Mouse (Mus musculus): Measurements from ENCODE around the gene 1700030K09Rik. TPM values are rescaled to one million over a fixed set of nuclear protein-coding genes. Genes with fewer than 3 reads are reported as not detected.

The 1700030K09Rik gene
- polyA plus RNA-seq, 1 experiment from 2014 or later, result 16.4 TPM

GRCm38 (mm10) chr8:72485456-72486199, 41.9 kb downstream of the 1700030K09Rik start:
- no peak for ATAC-seq

GRCm38 (mm10) chr8:72487014-72487413, 43.3 kb downstream of the 1700030K09Rik start:
- peaks cover 12% of the 10 kb centered on the region for H3K4me1 ChIP-seq (ENCODE audit: control insufficient read depth, insufficient read depth, low read depth, low read length)
- ATAC-seq, result no peak
- no peak overlapping the region for H3K4me2 ChIP-seq (ENCODE audit: low read length)
- H3K27me3 ChIP-seq (replicated peaks; ENCODE audit: control insufficient read depth, insufficient read depth, low read length), result no peaks in the 10 kb centered on the region
- H3K36me3 ChIP-seq (ENCODE audit: control insufficient read depth, insufficient read depth, low read length), result peaks cover 17% of the 10 kb centered on the region
- no peaks in the 10 kb centered on the region for H3K9me3 ChIP-seq (ENCODE audit: control insufficient read depth, low read length)
- no peak overlapping the region for H3K4me3 ChIP-seq (ENCODE audit: low read length)
- H3K27ac ChIP-seq (ENCODE audit: low read depth, low read length), result no peak overlapping the region
- no peak overlapping the region for H3K9ac ChIP-seq (ENCODE audit: low read depth, low read length)

More at GRCm38 (mm10) chr8:72485456-72486199, 41.9 kb downstream of the 1700030K09Rik start:
- H3K4me2 ChIP-seq (ENCODE audit: low read length), result no peak overlapping the region
- H3K27me3 ChIP-seq (replicated peaks; ENCODE audit: control insufficient read depth, insufficient read depth, low read length), result no peaks in the 10 kb centered on the region
- 90% methylated on average over 6 of the region's 6 CpGs for WGBS
- no peaks in the 10 kb centered on the region for H3K9me3 ChIP-seq (ENCODE audit: control insufficient read depth, low read length)
- H3K9ac ChIP-seq (ENCODE audit: low read depth, low read length), result no peak overlapping the region
- no peak overlapping the region for H3K4me3 ChIP-seq (ENCODE audit: low read length)
- no peak overlapping the region for H3K27ac ChIP-seq (ENCODE audit: low read depth, low read length)
- peaks cover 17% of the 10 kb centered on the region for H3K36me3 ChIP-seq (ENCODE audit: control insufficient read depth, insufficient read depth, low read length)
- peaks cover under 1% of the 10 kb centered on the region; the same call in 1 of the 2 replicates for H3K4me1 ChIP-seq (ENCODE audit: control insufficient read depth, insufficient read depth, low read depth, low read length)

- Histone ChIP-seq H3K9ac (ENCODE audit: low read depth, low read length) (no peak overlapping the region), H3K4me3 (ENCODE audit: low read length) (no peak overlapping the region), H3K9me3 (ENCODE audit: control insufficient read depth, low read length) (no peaks in the 10 kb centered on the region), H3K27me3 (replicated peaks; ENCODE audit: control insufficient read depth, insufficient read depth, low read length) (no peaks in the 10 kb centered on the region), H3K4me1 (ENCODE audit: control insufficient read depth, insufficient read depth, low read depth, low read length) (peaks cover 24% of the 10 kb centered on the region), H3K27ac (ENCODE audit: low read depth, low read length) (no peak overlapping the region), H3K36me3 (ENCODE audit: control insufficient read depth, insufficient read depth, low read length) (peaks cover 13% of the 10 kb centered on the region), H3K4me2 (ENCODE audit: low read length) (peak overlapping the region; percentile 91; the same call in 1 of the 2 replicates)
- 82% methylated on average over 2 of the region's 2 CpGs for WGBS
- no peak for ATAC-seq
Measured at GRCm38 (mm10) chr8:72491017-72491416, 47.3 kb downstream of the 1700030K09Rik start.

GRCm38 (mm10) chr8:72491680-72492621, 48.3 kb downstream of the 1700030K09Rik start, which contains the start of gene Slc35e1:
Gene Slc35e1, minus strand, starts transcription at chr8:72492614.
- peak; percentile 74 for ATAC-seq
- Histone ChIP-seq H3K36me3 (ENCODE audit: control insufficient read depth, insufficient read depth, low read length) (peaks cover 21% of the 10 kb centered on the region), H3K4me1 (ENCODE audit: control insufficient read depth, insufficient read depth, low read depth, low read length) (peaks cover 24% of the 10 kb centered on the region), H3K9me3 (ENCODE audit: control insufficient read depth, low read length) (no peaks in the 10 kb centered on the region), H3K9ac (ENCODE audit: low read depth, low read length) (peak within 1 kb of the TSS; percentile 68), H3K4me2 (ENCODE audit: low read length) (peak within 1 kb of the TSS; percentile 91), H3K27me3 (replicated peaks; ENCODE audit: control insufficient read depth, insufficient read depth, low read length) (no peaks in the 10 kb centered on the region), H3K4me3 (ENCODE audit: low read length) (peak within 1 kb of the TSS; percentile 84), H3K27ac (ENCODE audit: low read depth, low read length) (peak within 1 kb of the TSS; percentile 85)
- WGBS, result 1% methylated on average over 64 of the region's 98 CpGs

GRCm38 (mm10) chr8:72492622-72493081, 49.0 kb downstream of the 1700030K09Rik start:
- peak overlapping the region; percentile 68 for H3K9ac ChIP-seq (ENCODE audit: low read depth, low read length)
- WGBS, result under 1% methylated on average over 39 of the region's 56 CpGs
- H3K27me3 ChIP-seq (replicated peaks; ENCODE audit: control insufficient read depth, insufficient read depth, low read length), result no peaks in the 10 kb centered on the region
- H3K4me2 ChIP-seq (ENCODE audit: low read length), result peak overlapping the region; percentile 91
- peaks cover 24% of the 10 kb centered on the region for H3K4me1 ChIP-seq (ENCODE audit: control insufficient read depth, insufficient read depth, low read depth, low read length)
- H3K4me3 ChIP-seq (ENCODE audit: low read length), result peak overlapping the region; percentile 84
- peak; percentile 98 for ATAC-seq
- H3K27ac ChIP-seq (ENCODE audit: low read depth, low read length), result peak overlapping the region; percentile 85
- no peaks in the 10 kb centered on the region for H3K9me3 ChIP-seq (ENCODE audit: control insufficient read depth, low read length)
- peaks cover 19% of the 10 kb centered on the region for H3K36me3 ChIP-seq (ENCODE audit: control insufficient read depth, insufficient read depth, low read length)

GRCm38 (mm10) chr8:72493381-72493780, 49.7 kb downstream of the 1700030K09Rik start:
- Histone ChIP-seq H3K4me3 (ENCODE audit: low read length) (peak overlapping the region; percentile 84), H3K36me3 (ENCODE audit: control insufficient read depth, insufficient read depth, low read length) (peaks cover 19% of the 10 kb centered on the region), H3K9me3 (ENCODE audit: control insufficient read depth, low read length) (no peaks in the 10 kb centered on the region), H3K9ac (ENCODE audit: low read depth, low read length) (peak overlapping the region; percentile 67), H3K27me3 (replicated peaks; ENCODE audit: control insufficient read depth, insufficient read depth, low read length) (no peaks in the 10 kb centered on the region), H3K4me2 (ENCODE audit: low read length) (peak overlapping the region; percentile 91), H3K4me1 (ENCODE audit: control insufficient read depth, insufficient read depth, low read depth, low read length) (peaks cover 24% of the 10 kb centered on the region), H3K27ac (ENCODE audit: low read depth, low read length) (peak overlapping the region; percentile 65)
- ATAC-seq, result no peak
- WGBS, result 15% methylated on average over 8 of the region's 8 CpGs

GRCm38 (mm10) chr8:72495411-72496111, 51.9 kb downstream of the 1700030K09Rik start:
- no peak for ATAC-seq
- peaks cover 19% of the 10 kb centered on the region for H3K36me3 ChIP-seq (ENCODE audit: control insufficient read depth, insufficient read depth, low read length)
- no peaks in the 10 kb centered on the region for H3K27me3 ChIP-seq (replicated peaks; ENCODE audit: control insufficient read depth, insufficient read depth, low read length)
- no peaks in the 10 kb centered on the region for H3K9me3 ChIP-seq (ENCODE audit: control insufficient read depth, low read length)
- 86% methylated on average over 23 of the region's 23 CpGs for whole genome bisulfite sequencing
- H3K4me1 ChIP-seq (ENCODE audit: control insufficient read depth, insufficient read depth, low read depth, low read length), result peaks cover 24% of the 10 kb centered on the region
- H3K4me3 ChIP-seq (ENCODE audit: low read length), result no peak overlapping the region
- no peak overlapping the region for H3K27ac ChIP-seq (ENCODE audit: low read depth, low read length)
- H3K4me2 ChIP-seq (ENCODE audit: low read length), result no peak overlapping the region
- H3K9ac ChIP-seq (ENCODE audit: low read depth, low read length), result no peak overlapping the region

- H3K4me2 ChIP-seq (ENCODE audit: low read length), result no peak overlapping the region
- no peak overlapping the region for H3K27ac ChIP-seq (ENCODE audit: low read depth, low read length)
- ATAC-seq, result no peak
- H3K4me3 ChIP-seq (ENCODE audit: low read length), result no peak overlapping the region
- no peak overlapping the region for H3K9ac ChIP-seq (ENCODE audit: low read depth, low read length)
- peaks cover 19% of the 10 kb centered on the region for H3K36me3 ChIP-seq (ENCODE audit: control insufficient read depth, insufficient read depth, low read length)
- WGBS, result 92% methylated on average over 19 of the region's 19 CpGs
- peaks cover 18% of the 10 kb centered on the region for H3K4me1 ChIP-seq (ENCODE audit: control insufficient read depth, insufficient read depth, low read depth, low read length)
- H3K9me3 ChIP-seq (ENCODE audit: control insufficient read depth, low read length), result no peaks in the 10 kb centered on the region
- no peaks in the 10 kb centered on the region for H3K27me3 ChIP-seq (replicated peaks; ENCODE audit: control insufficient read depth, insufficient read depth, low read length)
Measured at GRCm38 (mm10) chr8:72496217-72496616, 52.5 kb downstream of the 1700030K09Rik start.
